Comparison of ENCODE assay signal across 33 mouse cellular contexts in the genomic region with DNA sequence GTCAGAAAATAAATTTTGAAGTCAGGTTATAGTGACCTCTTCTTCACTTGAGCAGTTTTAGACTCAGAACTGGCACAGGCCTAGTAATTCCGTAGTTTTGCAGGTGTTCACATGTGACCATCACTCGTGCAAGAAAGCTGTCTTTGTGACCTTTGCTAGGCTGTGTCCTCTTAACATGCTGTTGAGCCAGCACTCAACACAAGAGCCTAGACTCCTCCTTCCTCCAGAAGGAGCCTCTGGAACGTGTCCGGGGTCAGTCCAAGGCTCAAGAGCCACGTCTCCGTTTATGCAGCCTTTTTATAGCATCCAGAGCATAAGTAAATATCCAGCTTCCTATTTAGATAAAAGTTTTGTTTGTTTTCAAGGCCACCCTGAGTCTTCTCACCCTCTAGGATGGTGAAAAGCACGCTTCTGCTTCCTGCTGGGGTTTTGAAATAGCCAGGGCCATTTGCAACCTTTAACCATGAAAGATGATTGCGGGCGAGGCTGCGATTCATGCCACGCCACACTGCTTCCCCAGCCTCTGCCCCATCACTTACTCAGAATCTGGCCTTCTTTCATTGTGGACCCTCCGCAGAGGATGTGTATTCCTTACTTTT. TPM values are rescaled to one million over a fixed set of nuclear protein-coding genes. Genes with fewer than 3 reads are reported as not detected.
DNase-seq lines count a peak whose midpoint lies in the region; ATAC-seq and TF ChIP-seq lines count a peak whose summit lies in the region.
"Had no signal": no experiment of that assay in that cellular context is flagged by ENCODE, and none has a peak within 500 bp of the region (broad histone marks: within the 10 kb centered on the region; RNA-seq: fewer than 3 reads in every experiment).

No protein-coding gene starts in this region.

- H3K79me2 ChIP-seq in heart, adult 2 months (replicated peaks; ENCODE audit: control insufficient read depth, insufficient read depth, low read length), result no peaks in the 10 kb centered on the region

- no peak overlapping the region for H3K4me3 ChIP-seq in heart, embryonic 11.5 days (ENCODE audit: low read depth, low read length)
- H3K4me3 ChIP-seq in heart, adult 2 months, result no peak overlapping the region
- H3K4me3 ChIP-seq: embryonic facial prominence, embryonic 13.5 days; erythroblast, embryonic 14.5 days; forebrain, embryonic 13.5 days; heart, embryonic 12.5 days; hindbrain, embryonic 10.5 days; megakaryocyte, embryonic 14.5 days; midbrain, embryonic 13.5 days had no signal

- no peak overlapping the region for H3K9ac ChIP-seq in heart, embryonic 11.5 days (ENCODE audit: low read depth, low read length)
- no peak overlapping the region for H3K9ac ChIP-seq in heart, adult 2 months (ENCODE audit: low read depth, low read length)
- H3K9ac ChIP-seq: embryonic facial prominence, embryonic 13.5 days; forebrain, embryonic 13.5 days; heart, embryonic 12.5 days; midbrain, embryonic 13.5 days had no signal

- no peak for TF ChIP-seq EP300 in heart, adult 2 months (IDR thresholded peaks at IDR 0.05; ENCODE audit: insufficient read depth, low read depth, low read length)

- no peak overlapping the region for H3K27ac ChIP-seq in heart, embryonic 11.5 days (ENCODE audit: low read depth, low read length)
- no peak overlapping the region for H3K27ac ChIP-seq in heart, adult 2 months
- H3K27ac ChIP-seq: embryonic facial prominence, embryonic 13.5 days; forebrain, embryonic 13.5 days; hindbrain, embryonic 10.5 days; hindbrain, postnatal 0 days; midbrain, embryonic 13.5 days had no signal

- H3K9me3 ChIP-seq in heart, embryonic 11.5 days (replicated peaks; ENCODE audit: control insufficient read depth, low read length), result no peaks in the 10 kb centered on the region
- H3K9me3 ChIP-seq: embryonic facial prominence, embryonic 13.5 days; forebrain, embryonic 13.5 days; G1E; heart, embryonic 12.5 days; hindbrain, embryonic 10.5 days; megakaryocyte, embryonic 14.5 days; midbrain, embryonic 13.5 days had no signal

- WGBS in heart, embryonic 11.5 days (ENCODE audit: insufficient replicate concordance), result 64% methylated on average over 12 of the region's 12 CpGs
- WGBS in heart, adult 2 months, result 62% methylated on average over 12 of the region's 12 CpGs

- no peak for TF ChIP-seq POLR2A in heart, adult 2 months (IDR thresholded peaks at IDR 0.05; ENCODE audit: insufficient read depth, low read depth, low read length)

- H3K4me1 ChIP-seq in heart, embryonic 11.5 days (ENCODE audit: control insufficient read depth, insufficient read depth, low read length), result no peaks in the 10 kb centered on the region; the same call in 1 of the 2 replicates
- H3K4me1 ChIP-seq in heart, adult 2 months (ENCODE audit: control insufficient read depth, insufficient read depth, low read length), result no peaks in the 10 kb centered on the region; the same call in 1 of the 2 replicates
- H3K4me1 ChIP-seq: embryonic facial prominence, embryonic 13.5 days; heart, embryonic 12.5 days; hindbrain, embryonic 10.5 days; midbrain, embryonic 13.5 days had no signal

- no peaks in the 10 kb centered on the region for H3K27me3 ChIP-seq in heart, embryonic 11.5 days (ENCODE audit: control insufficient read depth, insufficient read depth, low read length)
- no peaks in the 10 kb centered on the region for H3K27me3 ChIP-seq in heart, adult 2 months (ENCODE audit: control insufficient read depth, insufficient read depth, low read length)
- H3K27me3 ChIP-seq: CH12.LX; embryonic facial prominence, embryonic 13.5 days; midbrain, embryonic 13.5 days; Patski had no signal

- no peak for ATAC-seq in heart, embryonic 11.5 days (replicated peaks; ENCODE audit: insufficient number of reproducible peaks, low FRiP score, low TSS enrichment)
- ATAC-seq: forebrain, embryonic 13.5 days; hindbrain, postnatal 0 days; midbrain, embryonic 13.5 days; Patski had no signal

- TF ChIP-seq CTCF in heart, adult 2 months (IDR thresholded peaks at IDR 0.05), result no peak

- no peak overlapping the region for H3K4me2 ChIP-seq in heart, embryonic 11.5 days
- H3K4me2 ChIP-seq: embryonic facial prominence, embryonic 13.5 days; forebrain, embryonic 13.5 days; heart, embryonic 12.5 days; midbrain, embryonic 13.5 days had no signal

- intact Hi-C loops in heart, adult 2 months (cut with DNase I), result no loop called here

- H3K36me3 ChIP-seq in heart, embryonic 11.5 days (ENCODE audit: control insufficient read depth, insufficient read depth, low read length), result no peaks in the 10 kb centered on the region
- no peaks in the 10 kb centered on the region for H3K36me3 ChIP-seq in heart, adult 2 months (ENCODE audit: control insufficient read depth, insufficient read depth, low read length)
- H3K36me3 ChIP-seq: embryonic facial prominence, embryonic 13.5 days; heart, embryonic 12.5 days; hindbrain, embryonic 10.5 days had no signal

- DNase-seq in lung, postnatal 10 days, result peak; percentile 13
- no peak for DNase-seq in lung, adult 18-20 months
- DNase-seq in kidney, adult 9 months, result peak; percentile 91
- peak; percentile 59 to 87 for DNase-seq in kidney, postnatal 25 days
- DNase-seq in urinary bladder, adult 18-20 months (ENCODE audit: low spot score in 2 of 2), result no peak
- DNase-seq in heart, adult 2 months, result no peak
- DNase-seq in cerebellum, adult 9-10 months, result no peak
- DNase-seq: adrenal gland, adult 2 months; B cell, adult 2 months; cerebellum, adult 18-20 months; cerebellum, postnatal 25 days; embryo, embryonic 11 days; gastrocnemius, postnatal 36 days; heart, postnatal 10 days; spleen, adult 18-20 months; thymus, postnatal 25 days had no signal

RNA-seq across cellular contexts. Expression of gene Heatr6, which starts 38.9 kb away (rescaled TPM):
- 13.5 and 16.1 TPM in 2 replicates for polyA plus RNA-seq in heart, embryonic 11.5 days (2014; fragmentation: Nextera tagmentation; extraction: Ambion mirVana)
- total RNA-seq in heart, adult 2 months (2021), result 1 to 10 TPM; 6.3 TPM
- 5.4 and 8.4 TPM in 2 replicates for polyA plus RNA-seq in heart, adult 2 months (2012; rRNA removed)

RNA-seq across cellular contexts. Expression of gene Wfdc21, which starts 45.7 kb away (rescaled TPM):
- not detected in 2 replicates for polyA plus RNA-seq in heart, embryonic 11.5 days (2014; fragmentation: Nextera tagmentation; extraction: Ambion mirVana)
- total RNA-seq in heart, adult 2 months (2021), result not detected
- polyA plus RNA-seq in heart, adult 2 months (2012; rRNA removed), result 1.3 and 2.8 TPM in 2 replicates
- total RNA-seq: G1E; gastrocnemius, postnatal 36 days; heart, postnatal 10 days; hindbrain, postnatal 0 days; layer of hippocampus, adult 18-20 months; layer of hippocampus, postnatal 25 days had no signal
- polyA plus RNA-seq: embryonic facial prominence, embryonic 13.5 days; erythroblast, embryonic 14.5 days; forebrain, embryonic 13.5 days; G1E; heart, embryonic 12.5 days; hindbrain, embryonic 10.5 days; limb, embryonic 11.5 days; Patski had no signal

RNA-seq across cellular contexts. Expression of gene Hnf1b, which starts 57.4 kb away (rescaled TPM):
- 0.30 TPM in 1 of 2 replicates, not detected in the other for polyA plus RNA-seq in heart, embryonic 11.5 days (2014; fragmentation: Nextera tagmentation; extraction: Ambion mirVana)
- not detected for total RNA-seq in heart, adult 2 months (2021)
- polyA plus RNA-seq in heart, adult 2 months (2012; rRNA removed), result 0.33 TPM in 1 of 2 replicates, not detected in the other
- total RNA-seq: adrenal gland, adult 2 months; gastrocnemius, adult 18-20 months; gastrocnemius, postnatal 36 days; heart, postnatal 10 days; hindbrain, postnatal 0 days; monocyte, adult 5-6 weeks had no signal
- polyA plus RNA-seq: embryonic facial prominence, embryonic 13.5 days; erythroblast, embryonic 14.5 days; forebrain, embryonic 13.5 days; G1E; hindbrain, embryonic 10.5 days; midbrain, embryonic 13.5 days had no signal

Comparison
In these comparisons a context has a peak if more than half of its experiments do, and no peak if none do; other contexts are left out.
1. DNase-seq: peak in lung, postnatal 10 days (single experiment), kidney, adult 9 months (single experiment) and kidney, postnatal 25 days (2 of 2); none in lung, adult 18-20 months (0 of 2), urinary bladder, adult 18-20 months (0 of 2), heart, adult 2 months (0 of 2) and cerebellum, adult 9-10 months (single experiment).